Mouse (Mus musculus): ENCODE measurements around the gene Trappc3. TPM values are rescaled to one million over a fixed set of nuclear protein-coding genes. Genes with fewer than 3 reads are reported as not detected.

Trappc3 gene
- polyA plus RNA-seq, 1 experiment from 2014 or later: 103 TPM

DNA sequence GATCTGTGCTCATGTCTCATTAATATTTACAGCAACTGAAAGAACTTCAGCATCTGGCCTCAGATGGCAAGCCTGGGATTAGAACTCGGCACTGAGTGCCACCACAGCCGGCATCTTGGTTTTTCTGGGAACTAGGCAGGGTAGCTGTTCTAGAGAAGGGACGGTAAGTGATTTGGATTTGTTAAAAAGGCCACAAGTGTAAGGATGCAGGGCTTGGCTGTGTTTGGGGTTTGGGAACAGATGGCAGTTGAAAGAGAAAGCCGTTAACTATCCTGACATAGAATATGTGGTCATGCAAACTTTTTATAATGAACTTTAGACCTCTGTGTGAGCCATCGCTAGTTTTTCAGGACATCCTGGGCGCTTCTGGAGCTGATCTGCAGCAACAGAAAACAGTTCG is 450 bp upstream of the Trappc3 start:
- peak overlapping the region; percentile 94 for H3K27ac ChIP-seq (ENCODE audit: low read length)
- H3K36me3 ChIP-seq (ENCODE audit: control insufficient read depth, insufficient read depth, low read length): no peaks in the 10 kb centered on the region
- no peaks in the 10 kb centered on the region for H3K27me3 ChIP-seq (ENCODE audit: control insufficient read depth, insufficient read depth, low read length)
- H3K4me1 ChIP-seq (ENCODE audit: control insufficient read depth, insufficient read depth, low read length): peaks cover 47% of the 10 kb centered on the region
- no peak for ATAC-seq (ENCODE audit: insufficient read depth, low FRiP score)
- WGBS: 43% methylated on average over 7 of the region's 7 CpGs
- H3K4me3 ChIP-seq (replicated peaks; ENCODE audit: low read length): no peak overlapping the region; the same call in 1 of the 2 replicates
- H3K9me3 ChIP-seq (replicated peaks; ENCODE audit: control insufficient read depth, low read length): no peaks in the 10 kb centered on the region
- peak overlapping the region; percentile 47; the same call in 1 of the 2 replicates for H3K9ac ChIP-seq (ENCODE audit: low read length)
- H3K4me2 ChIP-seq (ENCODE audit: low read depth, low read length): peak overlapping the region; percentile 11; the same call in 1 of the 2 replicates

DNA sequence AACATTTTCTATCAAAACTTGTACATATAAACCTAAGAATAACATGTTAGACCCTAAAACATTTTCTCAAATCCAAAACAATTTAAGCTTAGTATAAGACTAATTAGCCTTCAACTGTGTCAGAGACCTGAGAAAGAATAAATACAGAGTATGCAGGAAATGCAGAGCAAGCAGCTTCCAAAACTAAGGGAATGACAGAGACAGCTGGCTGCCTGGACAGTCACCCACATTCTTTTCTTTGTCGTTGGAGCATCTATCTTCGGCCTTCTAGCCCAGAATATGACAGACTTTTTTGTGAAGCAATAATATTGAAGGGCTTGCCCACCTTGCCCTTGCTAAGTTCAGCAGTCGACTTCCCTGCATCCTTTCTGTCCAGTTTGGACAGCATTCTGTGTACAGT is 7.2 kb downstream of the Trappc3 start:
- Histone ChIP-seq H3K4me1 (ENCODE audit: control insufficient read depth, insufficient read depth, low read length) (no peaks in the 10 kb centered on the region), H3K36me3 (ENCODE audit: control insufficient read depth, insufficient read depth, low read length) (peaks cover 8% of the 10 kb centered on the region; the same call in 1 of the 2 replicates), H3K4me2 (ENCODE audit: low read depth, low read length) (no peak overlapping the region), H3K9me3 (replicated peaks; ENCODE audit: control insufficient read depth, low read length) (no peaks in the 10 kb centered on the region), H3K9ac (ENCODE audit: low read length) (no peak overlapping the region), H3K4me3 (replicated peaks; ENCODE audit: low read length) (no peak overlapping the region), H3K27ac (ENCODE audit: low read length) (no peak overlapping the region), H3K27me3 (ENCODE audit: control insufficient read depth, insufficient read depth, low read length) (no peaks in the 10 kb centered on the region)
- ATAC-seq (ENCODE audit: insufficient read depth, low FRiP score): no peak
- 64% methylated on average over 3 of the region's 3 CpGs for WGBS

DNA sequence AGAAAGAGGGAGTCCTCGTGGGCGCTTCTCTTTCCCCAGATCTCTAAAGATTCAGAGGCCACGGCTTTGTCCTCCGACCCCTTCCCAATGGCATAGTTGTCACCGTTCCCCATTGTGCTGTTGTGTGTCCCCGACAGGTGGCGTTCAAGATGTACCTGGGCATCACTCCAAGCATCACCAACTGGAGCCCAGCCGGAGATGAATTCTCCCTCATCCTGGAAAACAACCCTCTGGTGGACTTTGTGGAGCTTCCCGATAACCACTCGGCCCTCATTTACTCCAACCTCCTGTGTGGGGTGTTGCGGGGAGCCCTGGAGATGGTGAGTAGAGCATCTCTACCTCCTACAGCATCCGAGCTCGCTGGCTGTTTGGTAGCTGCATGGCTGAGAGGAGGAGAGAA is 11.6 kb downstream of the Trappc3 start:
- Histone ChIP-seq H3K4me1 (ENCODE audit: control insufficient read depth, insufficient read depth, low read length) (no peaks in the 10 kb centered on the region), H3K27me3 (ENCODE audit: control insufficient read depth, insufficient read depth, low read length) (no peaks in the 10 kb centered on the region), H3K27ac (ENCODE audit: low read length) (no peak overlapping the region), H3K9me3 (replicated peaks; ENCODE audit: control insufficient read depth, low read length) (no peaks in the 10 kb centered on the region), H3K36me3 (ENCODE audit: control insufficient read depth, insufficient read depth, low read length) (peaks cover 8% of the 10 kb centered on the region; the same call in 1 of the 2 replicates), H3K4me2 (ENCODE audit: low read depth, low read length) (no peak overlapping the region), H3K9ac (ENCODE audit: low read length) (no peak overlapping the region), H3K4me3 (replicated peaks; ENCODE audit: low read length) (no peak overlapping the region)
- WGBS: 80% methylated on average over 13 of the region's 13 CpGs
- ATAC-seq (ENCODE audit: insufficient read depth, low FRiP score): no peak

DNA sequence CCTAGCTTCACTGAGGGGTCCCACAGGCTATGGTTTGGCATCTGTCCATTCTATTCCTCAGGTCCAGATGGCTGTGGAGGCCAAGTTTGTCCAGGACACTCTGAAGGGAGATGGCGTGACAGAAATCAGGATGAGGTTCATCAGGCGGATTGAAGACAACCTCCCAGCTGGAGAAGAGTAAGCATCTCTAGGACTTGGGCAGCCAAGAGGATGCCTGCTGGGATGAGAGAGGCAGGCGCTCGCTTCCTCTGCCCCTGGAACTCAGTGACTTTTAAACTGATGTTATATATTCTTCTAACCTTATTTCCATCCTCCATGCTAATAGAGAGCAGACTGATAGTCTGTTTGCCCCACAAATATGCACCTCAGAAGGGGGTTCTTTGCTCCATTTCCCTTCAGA is 13.0 kb downstream of the Trappc3 start:
- Histone ChIP-seq H3K4me3 (replicated peaks; ENCODE audit: low read length) (no peak overlapping the region), H3K4me2 (ENCODE audit: low read depth, low read length) (no peak overlapping the region), H3K27ac (ENCODE audit: low read length) (no peak overlapping the region), H3K36me3 (ENCODE audit: control insufficient read depth, insufficient read depth, low read length) (peaks cover 8% of the 10 kb centered on the region; the same call in 1 of the 2 replicates), H3K9ac (ENCODE audit: low read length) (no peak overlapping the region), H3K4me1 (ENCODE audit: control insufficient read depth, insufficient read depth, low read length) (no peaks in the 10 kb centered on the region), H3K9me3 (replicated peaks; ENCODE audit: control insufficient read depth, low read length) (no peaks in the 10 kb centered on the region), H3K27me3 (ENCODE audit: control insufficient read depth, insufficient read depth, low read length) (no peaks in the 10 kb centered on the region)
- 89% methylated on average over 4 of the region's 4 CpGs for WGBS
- ATAC-seq (ENCODE audit: insufficient read depth, low FRiP score): no peak

DNA sequence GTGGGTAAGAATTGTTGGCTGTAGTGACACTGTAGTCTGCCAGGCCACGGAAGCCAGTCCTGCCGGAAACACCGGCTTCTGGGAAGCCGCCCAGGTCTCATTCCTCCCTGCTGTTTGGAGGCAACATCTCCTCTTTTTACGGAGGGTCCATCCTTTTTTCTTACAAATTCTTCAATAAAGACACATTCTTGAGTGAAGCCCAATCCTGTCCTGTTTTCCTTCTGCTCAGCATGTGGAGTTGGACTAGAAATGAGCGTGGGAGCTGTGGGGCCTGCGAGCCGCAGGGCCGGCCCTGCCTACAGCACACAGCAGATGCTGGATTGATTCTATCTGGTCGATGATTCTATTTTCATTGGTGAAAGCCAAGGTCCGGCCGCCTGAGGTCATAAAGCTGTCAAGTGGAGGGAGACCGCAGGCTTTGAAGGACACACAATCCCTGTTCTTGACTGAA is 13.6 kb downstream of the Trappc3 start:
- Histone ChIP-seq H3K4me1 (ENCODE audit: control insufficient read depth, insufficient read depth, low read length) (no peaks in the 10 kb centered on the region), H3K27ac (ENCODE audit: low read length) (no peak overlapping the region), H3K4me3 (replicated peaks; ENCODE audit: low read length) (no peak overlapping the region), H3K4me2 (ENCODE audit: low read depth, low read length) (no peak overlapping the region), H3K9me3 (replicated peaks; ENCODE audit: control insufficient read depth, low read length) (no peaks in the 10 kb centered on the region), H3K9ac (ENCODE audit: low read length) (no peak overlapping the region), H3K27me3 (ENCODE audit: control insufficient read depth, insufficient read depth, low read length) (no peaks in the 10 kb centered on the region), H3K36me3 (ENCODE audit: control insufficient read depth, insufficient read depth, low read length) (peaks cover 8% of the 10 kb centered on the region; the same call in 1 of the 2 replicates)
- ATAC-seq (ENCODE audit: insufficient read depth, low FRiP score): peak; percentile 16; the same call in 1 of the 2 replicates
- 78% methylated on average over 13 of the region's 13 CpGs for WGBS

DNA sequence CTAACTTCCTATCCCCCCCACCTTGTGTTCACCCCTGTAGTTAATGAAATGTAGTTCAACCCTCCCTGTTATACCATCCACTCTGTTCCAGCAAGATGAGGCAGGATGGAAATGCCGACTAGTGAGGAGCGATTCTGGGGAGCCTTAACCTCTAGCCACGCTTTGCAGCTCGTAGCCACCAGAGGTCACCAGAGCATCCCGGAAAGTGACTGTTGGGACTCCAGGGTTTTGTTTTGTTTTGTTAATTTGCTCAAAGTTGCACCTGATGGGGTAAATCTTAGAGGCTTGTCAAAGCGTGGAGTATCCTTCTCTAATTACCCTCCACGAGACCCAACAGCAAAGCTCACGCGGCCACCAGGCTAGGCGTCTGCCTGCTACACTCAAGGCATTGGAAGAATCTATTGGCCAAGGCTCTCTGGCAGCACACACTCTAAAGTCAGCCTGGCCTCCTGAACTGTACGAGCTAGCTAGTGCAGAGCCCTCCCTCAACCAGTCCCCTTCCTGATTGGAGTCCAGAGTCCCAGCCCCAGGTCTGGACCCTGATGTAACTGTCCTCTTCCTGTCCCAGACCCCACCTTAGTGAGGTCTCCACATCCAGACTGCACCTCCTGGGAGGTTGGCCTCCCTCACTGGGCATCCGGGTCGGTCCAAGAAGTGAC is 15.9 kb downstream of the Trappc3 start:
- H3K27ac ChIP-seq (ENCODE audit: low read length): no peak overlapping the region
- no peak overlapping the region for H3K4me3 ChIP-seq (replicated peaks; ENCODE audit: low read length)
- H3K27me3 ChIP-seq (ENCODE audit: control insufficient read depth, insufficient read depth, low read length): no peaks in the 10 kb centered on the region
- ATAC-seq (ENCODE audit: insufficient read depth, low FRiP score): peak; percentile 42; the same call in 1 of the 2 replicates
- 7% methylated on average over 13 of the region's 13 CpGs for WGBS
- H3K9ac ChIP-seq (ENCODE audit: low read length): no peak overlapping the region
- peak overlapping the region; percentile 18; the same call in 1 of the 2 replicates for H3K4me2 ChIP-seq (ENCODE audit: low read depth, low read length)
- no peaks in the 10 kb centered on the region for H3K9me3 ChIP-seq (replicated peaks; ENCODE audit: control insufficient read depth, low read length)
- H3K36me3 ChIP-seq (ENCODE audit: control insufficient read depth, insufficient read depth, low read length): peaks cover 6% of the 10 kb centered on the region; the same call in 1 of the 2 replicates
- no peaks in the 10 kb centered on the region for H3K4me1 ChIP-seq (ENCODE audit: control insufficient read depth, insufficient read depth, low read length)

DNA sequence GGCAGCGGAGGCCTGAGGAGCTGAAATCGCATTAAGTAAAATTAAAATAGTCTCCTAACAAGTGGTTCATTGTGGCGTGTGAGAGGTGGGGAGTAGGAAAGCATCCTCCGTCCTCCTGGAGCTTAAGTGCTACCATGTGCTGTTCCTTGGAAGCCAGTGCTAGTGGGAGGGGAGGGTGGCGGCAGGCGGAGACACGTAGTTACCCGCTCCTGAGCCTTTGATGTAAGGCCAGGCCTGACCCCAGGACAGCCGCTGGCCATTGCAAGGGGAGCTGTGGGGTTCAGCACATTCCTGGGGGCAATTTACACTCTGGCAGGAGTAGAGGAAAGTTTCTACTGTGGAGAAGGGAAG is 16.4 kb downstream of the Trappc3 start:
- ATAC-seq (ENCODE audit: insufficient read depth, low FRiP score): no peak
- no peaks in the 10 kb centered on the region for H3K27me3 ChIP-seq (ENCODE audit: control insufficient read depth, insufficient read depth, low read length)
- H3K4me3 ChIP-seq (replicated peaks; ENCODE audit: low read length): no peak overlapping the region
- H3K4me1 ChIP-seq (ENCODE audit: control insufficient read depth, insufficient read depth, low read length): no peaks in the 10 kb centered on the region
- no peak overlapping the region for H3K9ac ChIP-seq (ENCODE audit: low read length)
- no peak overlapping the region for H3K4me2 ChIP-seq (ENCODE audit: low read depth, low read length)
- H3K36me3 ChIP-seq (ENCODE audit: control insufficient read depth, insufficient read depth, low read length): peaks cover 6% of the 10 kb centered on the region; the same call in 1 of the 2 replicates
- no peaks in the 10 kb centered on the region for H3K9me3 ChIP-seq (replicated peaks; ENCODE audit: control insufficient read depth, low read length)
- 45% methylated on average over 9 of the region's 9 CpGs for WGBS
- no peak overlapping the region for H3K27ac ChIP-seq (ENCODE audit: low read length)

DNA sequence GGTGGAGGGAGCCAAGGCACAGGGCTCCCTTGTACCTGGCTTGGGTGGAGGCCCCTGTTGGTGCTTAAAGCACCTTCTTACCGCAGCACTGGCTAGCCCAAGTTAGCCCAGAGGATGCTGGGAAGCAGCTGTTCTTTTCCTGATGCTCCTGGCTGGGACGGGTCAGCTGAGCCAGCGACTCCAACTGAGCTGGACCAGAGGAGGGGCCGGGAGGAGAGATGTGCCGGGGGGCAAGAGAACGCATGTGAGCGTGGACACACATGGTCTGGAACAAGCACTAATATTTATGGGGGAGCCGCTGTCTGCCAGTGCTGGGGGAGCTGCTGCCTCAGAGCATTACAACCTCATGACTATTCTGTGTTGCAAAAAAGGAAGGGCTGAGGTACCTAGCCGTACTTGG is 16.8 kb downstream of the Trappc3 start:
- H3K9ac ChIP-seq (ENCODE audit: low read length): no peak overlapping the region
- H3K27ac ChIP-seq (ENCODE audit: low read length): no peak overlapping the region
- H3K4me3 ChIP-seq (replicated peaks; ENCODE audit: low read length): no peak overlapping the region
- H3K27me3 ChIP-seq (ENCODE audit: control insufficient read depth, insufficient read depth, low read length): no peaks in the 10 kb centered on the region
- no peaks in the 10 kb centered on the region for H3K4me1 ChIP-seq (ENCODE audit: control insufficient read depth, insufficient read depth, low read length)
- peaks cover 2% of the 10 kb centered on the region; the same call in 1 of the 2 replicates for H3K36me3 ChIP-seq (ENCODE audit: control insufficient read depth, insufficient read depth, low read length)
- 62% methylated on average over 9 of the region's 9 CpGs for WGBS
- no peak overlapping the region for H3K4me2 ChIP-seq (ENCODE audit: low read depth, low read length)
- no peak for ATAC-seq (ENCODE audit: insufficient read depth, low FRiP score)
- H3K9me3 ChIP-seq (replicated peaks; ENCODE audit: control insufficient read depth, low read length): no peaks in the 10 kb centered on the region

DNA sequence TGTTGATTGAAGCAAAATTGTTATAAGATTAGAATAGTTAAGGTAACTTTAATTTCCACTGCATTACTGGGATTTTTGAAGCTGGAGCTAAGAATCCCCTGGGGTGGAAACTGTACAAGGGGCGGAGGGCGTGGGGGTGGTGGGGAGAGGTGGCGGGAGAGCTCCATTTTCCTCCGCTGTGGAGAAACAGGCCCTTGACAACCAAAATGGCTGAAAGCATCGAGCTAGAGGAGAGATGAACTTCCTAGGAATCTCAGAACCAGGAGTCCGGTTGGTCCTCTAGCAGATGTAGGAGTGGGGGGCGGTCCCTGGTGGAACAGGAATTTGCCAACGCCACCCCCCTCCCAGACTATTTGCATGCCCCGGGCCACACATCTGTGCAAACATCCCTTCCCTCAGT is 19.6 kb downstream of the Trappc3 start:
- Histone ChIP-seq H3K9ac (ENCODE audit: low read length) (no peak overlapping the region), H3K27me3 (ENCODE audit: control insufficient read depth, insufficient read depth, low read length) (peaks cover 9% of the 10 kb centered on the region; the same call in 1 of the 2 replicates), H3K4me3 (replicated peaks; ENCODE audit: low read length) (no peak overlapping the region), H3K4me1 (ENCODE audit: control insufficient read depth, insufficient read depth, low read length) (peaks cover 5% of the 10 kb centered on the region), H3K36me3 (ENCODE audit: control insufficient read depth, insufficient read depth, low read length) (no peaks in the 10 kb centered on the region), H3K9me3 (replicated peaks; ENCODE audit: control insufficient read depth, low read length) (no peaks in the 10 kb centered on the region), H3K27ac (ENCODE audit: low read length) (no peak overlapping the region), H3K4me2 (ENCODE audit: low read depth, low read length) (no peak overlapping the region)
- ATAC-seq (ENCODE audit: insufficient read depth, low FRiP score): no peak
- WGBS: 61% methylated on average over 9 of the region's 9 CpGs

Data from stomach, embryonic 16.5 days (tissue).